Mouse (Mus musculus): ENCODE data around the gene Nub1.

DNA sequence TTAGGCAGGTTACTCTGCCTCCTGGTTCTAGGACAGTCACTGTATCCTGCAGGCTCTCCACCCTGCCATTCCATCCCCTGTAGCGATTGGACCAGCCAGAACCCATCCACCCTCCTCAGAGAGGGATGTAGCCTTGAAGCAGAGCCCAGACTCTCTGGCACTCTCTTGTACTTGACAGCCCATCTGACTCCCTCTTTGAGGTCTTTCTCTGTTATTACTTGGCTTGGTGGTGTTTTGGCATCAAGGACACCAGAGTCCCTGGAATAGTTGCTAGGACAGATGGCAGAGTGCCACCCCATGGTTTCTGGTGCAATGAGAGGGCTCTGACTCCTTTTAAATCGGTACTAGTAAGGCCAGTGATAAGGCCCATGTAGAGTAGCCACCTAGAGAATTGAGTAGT lies 27.9 kb downstream of the Nub1 start:
- TF ChIP-seq CTCF (IDR thresholded peaks at IDR 0.05; ENCODE audit: low read depth, low read length): no peak
- TF ChIP-seq POLR2A (IDR thresholded peaks at IDR 0.05; ENCODE audit: extremely low read depth, insufficient read depth, low read length): no peak
